Mouse (Mus musculus): ENCODE measurements around the gene Gm42688. TPM values are rescaled to one million over a fixed set of nuclear protein-coding genes. Genes with fewer than 3 reads are reported as not detected.

Gene Gm42688
- polyA plus RNA-seq, 1 experiment from 2014 or later: 2.9 TPM

DNA sequence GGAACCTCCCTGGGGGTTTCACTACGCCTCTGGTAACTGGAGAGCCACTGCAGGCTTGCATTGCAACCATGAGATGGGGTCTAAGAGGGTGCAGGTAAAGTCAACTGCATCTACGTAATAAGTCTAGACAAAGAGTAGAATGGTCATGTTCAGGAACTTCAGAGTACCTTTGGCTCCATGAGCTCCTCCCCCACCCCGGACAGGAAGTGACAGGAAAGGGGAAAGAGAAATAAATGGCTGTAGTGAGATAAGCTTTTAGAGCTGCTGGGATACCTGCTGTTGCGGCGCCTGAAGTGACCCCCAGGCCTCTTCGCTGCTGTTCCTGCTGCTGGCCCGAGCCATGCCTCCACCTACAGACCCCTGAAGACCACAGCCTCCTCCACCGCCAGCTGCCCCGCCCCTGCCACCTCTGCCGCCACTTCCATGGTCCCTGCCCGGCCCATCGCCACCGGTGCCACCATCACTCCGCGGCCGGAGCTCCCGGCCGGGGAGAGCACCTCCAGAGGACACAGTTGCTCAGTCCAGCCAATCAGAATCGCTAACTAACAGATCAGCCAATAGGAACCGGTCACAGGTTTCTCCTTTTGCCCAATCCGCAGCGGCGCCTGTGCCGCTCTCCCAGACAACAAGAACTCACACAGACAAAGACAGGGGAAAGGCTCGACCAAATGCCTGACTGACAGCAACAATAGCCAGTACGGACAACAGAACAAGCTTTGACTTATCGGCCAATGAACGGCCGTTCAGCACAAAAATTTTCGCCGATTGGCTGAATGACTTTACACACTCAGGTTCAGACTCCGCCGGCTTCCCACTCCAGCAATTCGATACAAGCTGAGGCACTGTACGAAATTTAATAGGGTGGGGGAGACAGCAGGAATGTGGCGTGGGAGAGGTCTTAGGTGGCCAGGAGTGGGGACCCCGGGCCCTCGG, 19.8 kb downstream of the Gm42688 start, which contains the start of gene Wbp1:
Wbp1 (minus strand) TSS at position 630 of the 933 bp plus-strand sequence.
- ATAC-seq (replicated peaks; ENCODE audit: low FRiP score, low read depth): peak; percentile 95
- Histone ChIP-seq H3K36me3 (ENCODE audit: insufficient read depth, low read length) (0 out of 2 replicates have a peak, but pooled peaks cover 5% of the 10 kb centered on the region), H3K9ac (ENCODE audit: low read depth, low read length) (peak within 1 kb of the TSS; percentile 73), H3K27me3 (ENCODE audit: insufficient read depth, low read length) (no peaks in the 10 kb centered on the region), H3K4me3 (replicated peaks; ENCODE audit: low read depth, low read length) (peak within 1 kb of the TSS; percentile 68), H3K4me2 (ENCODE audit: low read length) (peak within 1 kb of the TSS; percentile 80), H3K27ac (peak within 1 kb of the TSS; percentile 93), H3K4me1 (replicated peaks; ENCODE audit: insufficient read depth, low read length) (peaks cover 43% of the 10 kb centered on the region), H3K9me3 (replicated peaks; ENCODE audit: low read length) (no peaks in the 10 kb centered on the region)
- peak; percentile 100 for DNase-seq (ENCODE audit: low spot score)
- TF ChIP-seq CTCF (IDR thresholded peaks at IDR 0.05; ENCODE audit: low read depth): peak; percentile 3; the same call in 1 of the 2 replicates
- under 1% methylated on average over 38 of the region's 38 CpGs for WGBS

DNA sequence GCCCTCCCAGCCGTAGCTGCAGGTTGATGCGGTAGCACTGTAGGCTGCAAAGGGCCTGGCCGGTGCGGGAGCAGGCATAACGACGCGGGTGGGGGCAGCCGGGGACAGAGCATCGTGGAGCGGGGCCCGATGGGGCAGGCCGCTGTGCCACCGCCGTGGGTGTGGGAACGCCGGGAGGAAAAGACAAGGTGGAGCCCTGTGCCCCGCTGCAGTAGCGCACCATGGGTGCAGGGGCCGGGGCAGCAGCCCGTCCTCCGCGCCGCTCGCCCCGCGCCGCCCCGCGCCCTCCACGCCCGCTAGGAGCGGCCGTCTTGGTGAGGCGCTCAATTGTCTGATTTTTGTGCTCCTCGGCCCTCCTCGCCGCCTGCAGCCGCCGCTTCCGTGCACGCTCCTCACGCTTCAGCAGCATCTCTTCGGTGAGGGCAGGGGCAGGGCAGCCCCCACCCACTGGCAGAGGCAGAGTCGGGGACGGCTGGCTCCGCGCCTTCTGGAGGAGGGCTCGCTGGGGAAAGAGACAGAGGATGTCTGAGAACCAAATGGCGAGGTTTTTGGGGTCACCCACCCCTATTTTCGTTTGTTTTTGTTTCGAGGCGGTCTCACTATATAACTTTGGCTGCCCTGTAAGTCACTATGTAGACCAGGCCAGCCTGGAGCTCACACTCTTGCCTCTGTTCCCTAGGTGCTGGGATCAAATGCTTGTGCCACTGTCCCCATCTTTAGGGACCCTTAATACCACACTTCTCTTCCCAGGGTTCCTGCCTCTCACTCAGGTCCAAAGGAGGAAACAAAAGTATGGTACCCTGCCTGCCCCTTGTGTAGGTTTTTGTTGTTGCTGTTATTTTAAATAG, 20.7 kb downstream of the Gm42688 start:
- DNase-seq (ENCODE audit: low spot score) (peak; percentile 45), ATAC-seq (replicated peaks; ENCODE audit: low FRiP score, low read depth) (peak; percentile 1; the same call in 1 of the 2 replicates)
- peaks cover 38% of the 10 kb centered on the region for H3K4me1 ChIP-seq (replicated peaks; ENCODE audit: insufficient read depth, low read length)
- peak overlapping the region; percentile 67 for H3K9ac ChIP-seq (ENCODE audit: low read depth, low read length)
- no peaks in the 10 kb centered on the region for H3K9me3 ChIP-seq (replicated peaks; ENCODE audit: low read length)
- peak overlapping the region; percentile 91 for H3K27ac ChIP-seq
- H3K27me3 ChIP-seq (ENCODE audit: insufficient read depth, low read length): no peaks in the 10 kb centered on the region
- TF ChIP-seq CTCF (IDR thresholded peaks at IDR 0.05; ENCODE audit: low read depth): no peak
- H3K4me2 ChIP-seq (ENCODE audit: low read length): peak overlapping the region; percentile 80
- peak overlapping the region; percentile 68 for H3K4me3 ChIP-seq (replicated peaks; ENCODE audit: low read depth, low read length)
- WGBS: under 1% methylated on average over 41 of the region's 52 CpGs
- 0 out of 2 replicates have a peak, but pooled peaks cover 5% of the 10 kb centered on the region for H3K36me3 ChIP-seq (ENCODE audit: insufficient read depth, low read length)

DNA sequence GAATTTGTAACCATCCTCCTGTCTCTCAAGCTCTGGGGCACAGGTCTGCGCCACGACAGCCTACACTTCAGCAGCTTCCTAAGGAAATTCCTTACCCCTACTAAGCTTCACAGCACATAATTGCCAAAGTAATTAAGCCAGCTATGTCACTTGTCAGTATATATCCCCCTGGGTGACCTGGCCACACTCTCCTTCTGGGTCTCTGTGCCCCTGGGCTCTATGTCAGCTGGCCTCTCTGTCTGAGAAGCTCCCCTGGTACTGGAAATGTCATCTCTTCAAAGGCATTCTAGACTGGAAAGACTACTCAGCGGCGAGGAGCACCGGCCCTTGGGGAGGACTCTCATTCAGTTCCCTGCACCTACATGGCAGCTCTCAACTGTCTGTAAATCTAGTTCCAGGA, 21.5 kb downstream of the Gm42688 start:
- WGBS: 83% methylated on average over 5 of the region's 5 CpGs

DNA sequence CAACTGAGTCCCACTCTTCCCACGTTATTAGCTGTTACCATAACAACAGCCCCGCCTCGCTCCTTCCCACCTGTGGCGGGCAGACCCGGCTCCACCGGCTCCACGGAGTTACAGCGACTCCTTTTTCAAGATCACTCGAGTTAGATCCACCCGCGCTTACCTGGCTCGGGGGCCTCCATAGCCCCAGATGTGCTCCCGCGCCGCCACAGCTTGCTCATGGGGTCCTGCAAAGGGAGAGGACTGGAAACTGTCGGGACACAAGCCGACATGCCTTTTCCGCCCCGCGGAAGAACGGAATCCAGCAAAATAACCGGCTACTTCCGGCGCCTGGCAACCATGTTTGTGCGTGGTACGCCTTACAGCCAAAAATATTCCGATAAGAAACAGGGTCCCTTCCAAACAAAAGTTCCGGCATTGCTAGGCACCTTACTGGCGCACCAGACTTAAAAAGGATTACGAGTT, 23.5 kb downstream of the Gm42688 start:
- Histone ChIP-seq H3K4me1 (replicated peaks; ENCODE audit: insufficient read depth, low read length) (peaks cover 31% of the 10 kb centered on the region), H3K9ac (ENCODE audit: low read depth, low read length) (peak overlapping the region; percentile 58), H3K27me3 (ENCODE audit: insufficient read depth, low read length) (no peaks in the 10 kb centered on the region), H3K27ac (peak overlapping the region; percentile 47; the same call in 1 of the 2 replicates), H3K4me2 (ENCODE audit: low read length) (peak overlapping the region; percentile 95), H3K9me3 (replicated peaks; ENCODE audit: low read length) (no peaks in the 10 kb centered on the region), H3K4me3 (replicated peaks; ENCODE audit: low read depth, low read length) (peak overlapping the region; percentile 67), H3K36me3 (ENCODE audit: insufficient read depth, low read length) (no peaks in the 10 kb centered on the region)
- TF ChIP-seq CTCF (IDR thresholded peaks at IDR 0.05; ENCODE audit: low read depth): no peak
- DNase-seq (ENCODE audit: low spot score): peak; percentile 96
- ATAC-seq (replicated peaks; ENCODE audit: low FRiP score, low read depth): peak; percentile 6; the same call in 1 of the 2 replicates
- WGBS: under 1% methylated on average over 30 of the region's 30 CpGs

More for the DNA sequence above, 21.5 kb downstream of the Gm42688 start:
- no peaks in the 10 kb centered on the region for H3K9me3 ChIP-seq (replicated peaks; ENCODE audit: low read length)
- DNase-seq (ENCODE audit: low spot score) (no peak), ATAC-seq (replicated peaks; ENCODE audit: low FRiP score, low read depth) (no peak)
- no peak overlapping the region for H3K9ac ChIP-seq (ENCODE audit: low read depth, low read length)
- H3K4me3 ChIP-seq (replicated peaks; ENCODE audit: low read depth, low read length): no peak overlapping the region
- H3K36me3 ChIP-seq (ENCODE audit: insufficient read depth, low read length): 0 out of 2 replicates have a peak, but pooled peaks cover 5% of the 10 kb centered on the region
- no peak for TF ChIP-seq CTCF (IDR thresholded peaks at IDR 0.05; ENCODE audit: low read depth)
- no peak overlapping the region for H3K4me2 ChIP-seq (ENCODE audit: low read length)
- H3K4me1 ChIP-seq (replicated peaks; ENCODE audit: insufficient read depth, low read length): peaks cover 38% of the 10 kb centered on the region
- no peak overlapping the region for H3K27ac ChIP-seq
- no peaks in the 10 kb centered on the region for H3K27me3 ChIP-seq (ENCODE audit: insufficient read depth, low read length)

DNA sequence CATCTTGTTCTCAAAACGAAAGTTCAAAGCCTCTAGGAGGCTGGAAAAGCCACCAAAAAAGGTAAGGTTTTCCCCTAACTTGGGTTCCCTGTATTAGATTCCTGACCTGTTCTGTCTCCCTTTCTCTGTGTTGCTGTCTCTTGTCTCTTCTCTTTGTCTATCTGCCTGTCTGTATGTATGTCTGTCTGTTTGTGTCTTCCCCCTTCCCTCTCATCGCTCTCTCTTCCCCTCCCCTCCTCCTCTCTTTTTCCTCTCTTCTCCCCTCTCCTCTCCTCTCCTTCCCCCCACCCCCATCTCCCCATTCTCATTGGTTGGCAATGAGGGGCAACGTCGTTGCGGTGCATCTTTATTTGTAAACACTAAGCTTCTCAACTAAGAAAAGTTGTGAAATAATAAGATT, 23.9 kb downstream of the Gm42688 start, which contains the start of gene Ino80b:
Ino80b (minus strand) TSS at position 101 of the 400 bp plus-strand sequence.
- peak within 1 kb of the TSS; percentile 95 for H3K4me2 ChIP-seq (ENCODE audit: low read length)
- H3K36me3 ChIP-seq (ENCODE audit: insufficient read depth, low read length): no peaks in the 10 kb centered on the region
- no peak for DNase-seq (ENCODE audit: low spot score)
- H3K9ac ChIP-seq (ENCODE audit: low read depth, low read length): peak within 1 kb of the TSS; percentile 58
- peak within 1 kb of the TSS; percentile 47; the same call in 1 of the 2 replicates for H3K27ac ChIP-seq
- H3K9me3 ChIP-seq (replicated peaks; ENCODE audit: low read length): no peaks in the 10 kb centered on the region
- 21% methylated on average over 5 of the region's 5 CpGs for WGBS
- no peaks in the 10 kb centered on the region for H3K27me3 ChIP-seq (ENCODE audit: insufficient read depth, low read length)
- no peak for ATAC-seq (replicated peaks; ENCODE audit: low FRiP score, low read depth)
- H3K4me3 ChIP-seq (replicated peaks; ENCODE audit: low read depth, low read length): peak within 1 kb of the TSS; percentile 67
- no peak for TF ChIP-seq CTCF (IDR thresholded peaks at IDR 0.05; ENCODE audit: low read depth)
- H3K4me1 ChIP-seq (replicated peaks; ENCODE audit: insufficient read depth, low read length): peaks cover 26% of the 10 kb centered on the region
